Mouse (Mus musculus) megakaryocyte, embryonic 14.5 days (primary cell): Measurements from ENCODE around the gene Dmrt3. TPM values are rescaled to one million over a fixed set of nuclear protein-coding genes. Genes with fewer than 3 reads are reported as not detected.

ENCODE experiments used
- H3K27me3 ChIP-seq: replicated peaks from 2 replicates; pipeline ENCODE3; 2012; ENCODE audit warnings: inconsistent platforms
- H3K36me3 ChIP-seq: replicated peaks from 2 replicates; pipeline ENCODE3; 2012; ENCODE audit warnings: low read length, inconsistent platforms, mixed read lengths
- H3K4me1 ChIP-seq: 2 replicates; pipeline ENCODE4 v1.6.1; 2012; ENCODE audit warnings: inconsistent platforms
- H3K4me3 ChIP-seq: replicated peaks from 2 replicates; pipeline ENCODE3; 2012; ENCODE audit warnings: moderate library complexity, mild to moderate bottlenecking, inconsistent platforms
- H3K9me3 ChIP-seq: 2 replicates; pipeline ENCODE4 v1.6.1; 2012; ENCODE audit warnings: inconsistent platforms
- FLI1 ChIP-seq: IDR thresholded peaks from 2 replicates; pipeline ENCODE4 v1.6.1; 2012; ENCODE audit warnings: low read length, inconsistent platforms, mixed read lengths
- GATA1 ChIP-seq: IDR thresholded peaks from 3 replicates; pipeline ENCODE4 v1.6.1; 2012; ENCODE audit warnings: mixed read lengths, low read length, inconsistent platforms, borderline replicate concordance
- polyA plus RNA-seq: library from polyadenylated mRNA; stranded (reverse); fragments of >175 nt; gene quantifications from 2 replicates; pipeline ENCODE4 v1.2.3, GENCODE M21; 2012; ENCODE audit warnings: low replicate concordance; ENCODE audit not compliant: insufficient read depth

The Dmrt3 gene
- polyA plus RNA-seq, result not detected in 2 replicates

- Histone ChIP-seq H3K27me3 (peaks cover 96% of the 10 kb centered on the region), H3K4me3 (peak within 1 kb of the TSS; percentile 67)
- TF ChIP-seq GATA1, result no peak
- TF ChIP-seq FLI1, result no peak
Observed at GRCm38 (mm10) chr19:25610015-25610410, at the start of gene Dmrt3. Dmrt3 (plus strand) TSS chr19:25610301.

GRCm38 (mm10) chr19:25564430-25564829 is 45.7 kb upstream of the Dmrt3 start:
- H3K4me1 ChIP-seq, result no peaks in the 10 kb centered on the region
- H3K9me3 ChIP-seq, result peaks cover 24% of the 10 kb centered on the region
- no peak overlapping the region for H3K4me3 ChIP-seq
- TF ChIP-seq GATA1 (no peak), FLI1 (no peak)
- no peaks in the 10 kb centered on the region for H3K36me3 ChIP-seq
- H3K27me3 ChIP-seq, result no peaks in the 10 kb centered on the region

More at GRCm38 (mm10) chr19:25610015-25610410, at the start of gene Dmrt3:
- Histone ChIP-seq H3K4me1 (peaks cover 27% of the 10 kb centered on the region), H3K9me3 (peaks cover 27% of the 10 kb centered on the region), H3K36me3 (no peaks in the 10 kb centered on the region)

GRCm38 (mm10) chr19:25569778-25570177 is 40.3 kb upstream of the Dmrt3 start:
- H3K27me3 ChIP-seq, result peaks cover 11% of the 10 kb centered on the region
- H3K9me3 ChIP-seq, result 0 out of 2 replicates have a peak, but pooled peaks cover under 1% of the 10 kb centered on the region
- H3K36me3 ChIP-seq, result no peaks in the 10 kb centered on the region
- no peaks in the 10 kb centered on the region for H3K4me1 ChIP-seq
- TF ChIP-seq FLI1 (no peak), GATA1 (no peak)
- no peak overlapping the region for H3K4me3 ChIP-seq

GRCm38 (mm10) chr19:25574431-25574830 is 35.7 kb upstream of the Dmrt3 start:
- no peaks in the 10 kb centered on the region for H3K36me3 ChIP-seq
- H3K4me3 ChIP-seq, result no peak overlapping the region
- TF ChIP-seq FLI1, result no peak
- TF ChIP-seq GATA1, result no peak
- no peaks in the 10 kb centered on the region for H3K4me1 ChIP-seq
- peaks cover 18% of the 10 kb centered on the region for H3K27me3 ChIP-seq
- peaks cover 12% of the 10 kb centered on the region for H3K9me3 ChIP-seq

- TF ChIP-seq FLI1 (no peak), GATA1 (no peak)
- Histone ChIP-seq H3K27me3 (peaks cover 18% of the 10 kb centered on the region), H3K4me1 (no peaks in the 10 kb centered on the region), H3K4me3 (no peak overlapping the region), H3K36me3 (no peaks in the 10 kb centered on the region), H3K9me3 (peaks cover 20% of the 10 kb centered on the region)
Observed at GRCm38 (mm10) chr19:25574981-25575814, 34.9 kb upstream of the Dmrt3 start.

- H3K27me3 ChIP-seq, result peaks cover 15% of the 10 kb centered on the region
- no peak for TF ChIP-seq FLI1
- TF ChIP-seq GATA1, result no peak
- H3K4me3 ChIP-seq, result no peak overlapping the region
- H3K4me1 ChIP-seq, result no peaks in the 10 kb centered on the region
- no peaks in the 10 kb centered on the region for H3K36me3 ChIP-seq
- peaks cover 22% of the 10 kb centered on the region for H3K9me3 ChIP-seq
Observed at GRCm38 (mm10) chr19:25578358-25578757, 31.7 kb upstream of the Dmrt3 start.

GRCm38 (mm10) chr19:25579440-25579839 is 30.7 kb upstream of the Dmrt3 start:
- no peak for TF ChIP-seq FLI1
- TF ChIP-seq GATA1, result no peak
- no peak overlapping the region for H3K4me3 ChIP-seq
- peaks cover 10% of the 10 kb centered on the region for H3K27me3 ChIP-seq
- no peaks in the 10 kb centered on the region for H3K4me1 ChIP-seq
- peaks cover 22% of the 10 kb centered on the region for H3K9me3 ChIP-seq
- no peaks in the 10 kb centered on the region for H3K36me3 ChIP-seq

- no peak for TF ChIP-seq FLI1
- Histone ChIP-seq H3K4me1 (no peaks in the 10 kb centered on the region), H3K36me3 (no peaks in the 10 kb centered on the region), H3K27me3 (peaks cover 39% of the 10 kb centered on the region), H3K9me3 (no peaks in the 10 kb centered on the region), H3K4me3 (no peak overlapping the region)
Observed at GRCm38 (mm10) chr19:25597717-25598232, 12.3 kb upstream of the Dmrt3 start.

GRCm38 (mm10) chr19:25598626-25599025 is 11.5 kb upstream of the Dmrt3 start:
- no peak for TF ChIP-seq FLI1
- no peak for TF ChIP-seq GATA1
- Histone ChIP-seq H3K27me3 (peaks cover 47% of the 10 kb centered on the region), H3K36me3 (no peaks in the 10 kb centered on the region)

GRCm38 (mm10) chr19:25601966-25602365 is 8.1 kb upstream of the Dmrt3 start:
- H3K36me3 ChIP-seq, result no peaks in the 10 kb centered on the region
- peaks cover 15% of the 10 kb centered on the region for H3K4me1 ChIP-seq
- peaks cover 18% of the 10 kb centered on the region for H3K9me3 ChIP-seq
- no peak for TF ChIP-seq GATA1
- no peak for TF ChIP-seq FLI1
- H3K4me3 ChIP-seq, result no peak overlapping the region
- H3K27me3 ChIP-seq, result peaks cover 77% of the 10 kb centered on the region

More at GRCm38 (mm10) chr19:25598626-25599025, 11.5 kb upstream of the Dmrt3 start:
- no peaks in the 10 kb centered on the region for H3K4me1 ChIP-seq
- H3K4me3 ChIP-seq, result no peak overlapping the region
- H3K9me3 ChIP-seq, result no peaks in the 10 kb centered on the region
